Comparison of ENCODE assay signal across 12 mouse cellular contexts in genomic region chr17:31332333-31332732, GRCm38 (mm10). TPM values are rescaled to one million over a fixed set of nuclear protein-coding genes. Genes with fewer than 3 reads are reported as not detected.
DNase-seq lines count a peak whose midpoint lies in the region; ATAC-seq and TF ChIP-seq lines count a peak whose summit lies in the region.
"Had no signal": no experiment of that assay in that cellular context is flagged by ENCODE, and none has a peak within 500 bp of the region (broad histone marks: within the 10 kb centered on the region; RNA-seq: fewer than 3 reads in every experiment).

No protein-coding gene starts in this region.

- H3K36me3 ChIP-seq in lung, embryonic 14.5 days (ENCODE audit: insufficient read depth), result no peaks in the 10 kb centered on the region
- H3K36me3 ChIP-seq in MEL (ENCODE audit: control insufficient read depth in 1 of 2, insufficient read depth in 2 of 2, low read length in 2 of 2), result no peaks in the 10 kb centered on the region
- H3K36me3 ChIP-seq: G1E had no signal

- H3K4me2 ChIP-seq in lung, embryonic 14.5 days, result no peak overlapping the region

- H3K4me3 ChIP-seq in gastrocnemius, adult 2 months, result no peak overlapping the region
- no peak overlapping the region for H3K4me3 ChIP-seq in lung, embryonic 14.5 days (ENCODE audit: low read depth, low read length)
- no peak overlapping the region for H3K4me3 ChIP-seq in MEL (ENCODE audit: control insufficient read depth in 1 of 2, insufficient read depth in 1 of 2, low read depth in 2 of 2, low read length in 2 of 2)

- TF ChIP-seq CTCF in gastrocnemius, adult 2 months (IDR thresholded peaks at IDR 0.05), result peak; percentile 69
- TF ChIP-seq CTCF in lung, embryonic 14.5 days (IDR thresholded peaks at IDR 0.05; ENCODE audit: low read depth), result peak; percentile 53
- peak; percentile 39 to 74 (median 54); a peak in 5 of 6 replicates for TF ChIP-seq CTCF in MEL (IDR thresholded peaks at IDR 0.05 in 2 of 3, conservative IDR thresholded peaks at IDR 0.05 in 1 of 3; ENCODE audit: control insufficient read depth in 1 of 3, insufficient read depth in 1 of 3, low read depth in 2 of 3, low read length in 3 of 3, poor library complexity in 1 of 3, severe bottlenecking in 1 of 3)

- no peak for ATAC-seq in lung, embryonic 14.5 days (ENCODE audit: insufficient read depth)
- ATAC-seq: intestine, embryonic 16.5 days had no signal

- intact Hi-C loops in gastrocnemius, adult 2 months (cut with DNase I), result no loop called here

- TF ChIP-seq EP300 in MEL (IDR thresholded peaks at IDR 0.05; ENCODE audit: low read depth in 1 of 2, low read length in 2 of 2), result no peak

- no peaks in the 10 kb centered on the region for H3K4me1 ChIP-seq in lung, embryonic 14.5 days (ENCODE audit: insufficient read depth)
- H3K4me1 ChIP-seq in MEL (ENCODE audit: control insufficient read depth in 1 of 2, insufficient read depth in 2 of 2, low read length in 2 of 2), result no peaks in the 10 kb centered on the region

- DNase-seq in gastrocnemius, adult 2 months, result no peak
- no peak for DNase-seq in gastrocnemius, postnatal 25 days
- DNase-seq in lung, embryonic 14.5 days, result peak; percentile 60
- DNase-seq in lung, postnatal 25 days (ENCODE audit: low spot score), result no peak
- DNase-seq in MEL (ENCODE audit: low read depth, low spot score), result peak; percentile 71
- DNase-seq in retina, embryonic 14.5 days (ENCODE audit: low spot score), result peak; percentile 50
- no peak for DNase-seq in adrenal gland, postnatal 10 days
- no peak for DNase-seq in layer of hippocampus, adult 8-10 months (ENCODE audit: low spot score in 2 of 2)
- DNase-seq: heart, postnatal 14 days; lung, postnatal 14 days had no signal

- 51% methylated on average over 1 of the region's 1 CpGs for WGBS in lung, embryonic 14.5 days

- no peak overlapping the region for H3K9ac ChIP-seq in lung, embryonic 14.5 days
- H3K9ac ChIP-seq in MEL (ENCODE audit: control insufficient read depth, low read depth, low read length, poor library complexity, severe bottlenecking), result no peak overlapping the region

- no peaks in the 10 kb centered on the region for H3K9me3 ChIP-seq in lung, embryonic 14.5 days (ENCODE audit: low read depth, low read length)
- H3K9me3 ChIP-seq in MEL (replicated peaks; ENCODE audit: insufficient read depth, low read length), result no peaks in the 10 kb centered on the region

- TF ChIP-seq RAD21 in MEL (IDR thresholded peaks at IDR 0.05; ENCODE audit: low read depth, low read length), result peak; percentile 60

- no peak for TF ChIP-seq POLR2A in MEL (IDR thresholded peaks at IDR 0.05; ENCODE audit: control insufficient read depth in 1 of 2, insufficient read depth in 1 of 2, low read depth in 1 of 2, low read length in 2 of 2, poor library complexity in 1 of 2)

- H3K79me2 ChIP-seq in MEL (ENCODE audit: control insufficient read depth, insufficient read depth, low read length, poor library complexity), result no peaks in the 10 kb centered on the region

- no peak overlapping the region for H3K27ac ChIP-seq in gastrocnemius, adult 2 months
- no peak overlapping the region for H3K27ac ChIP-seq in lung, embryonic 14.5 days (ENCODE audit: low read depth)
- no peak overlapping the region for H3K27ac ChIP-seq in MEL (ENCODE audit: control insufficient read depth, low read depth, low read length)

- H3K27me3 ChIP-seq in lung, embryonic 14.5 days (ENCODE audit: insufficient read depth, low read length), result no peaks in the 10 kb centered on the region
- H3K27me3 ChIP-seq in MEL (ENCODE audit: control insufficient read depth in 1 of 2, insufficient read depth in 2 of 2, low read length in 2 of 2), result no peaks in the 10 kb centered on the region

TF ChIP-seq in MEL, 35 proteins besides CTCF, POLR2A, EP300 and RAD21:
- TF ChIP-seq KAT2A (conservative IDR thresholded peaks at IDR 0.05; ENCODE audit: low read depth, low read length), result no peak
- TF ChIP-seq ZNF384 (IDR thresholded peaks at IDR 0.05; ENCODE audit: low read depth, low read length), result peak; percentile 64
- TF ChIP-seq SMC3 (IDR thresholded peaks at IDR 0.05; ENCODE audit: low read depth, low read length), result peak; percentile 55
- no peak for TF ChIP-seq POLR2AphosphoS5 (IDR thresholded peaks at IDR 0.05; ENCODE audit: borderline replicate concordance, low read depth, low read length)
- TF ChIP-seq CHD2 (IDR thresholded peaks at IDR 0.05; ENCODE audit: low read length), result no peak
- TF ChIP-seq MAX (IDR thresholded peaks at IDR 0.05; ENCODE audit: low read length), result no peak
- TF ChIP-seq ZC3H11A (IDR thresholded peaks at IDR 0.05; ENCODE audit: low read depth, low read length), result no peak; the same call in 1 of the 2 replicates
- TF ChIP-seq TBP (IDR thresholded peaks at IDR 0.05; ENCODE audit: low read depth, low read length), result peak; percentile 90
- TF ChIP-seq MYB (IDR thresholded peaks at IDR 0.05; ENCODE audit: low read depth, low read length), result no peak
- TF ChIP-seq USF1 (IDR thresholded peaks at IDR 0.05; ENCODE audit: low read depth, low read length), result no peak
TF ChIP-seq in MEL: peak in this region for 3.

RNA-seq across cellular contexts. Expression of gene Slc37a1, which starts 45.7 kb away (rescaled TPM):
- total RNA-seq in gastrocnemius, adult 2 months (2021), result 1 to 10 TPM; 3.0 to 4.2 TPM
- 1 to 10 TPM; 3.0 to 5.2 TPM for total RNA-seq in gastrocnemius, postnatal 25 days (2021)
- polyA plus RNA-seq in lung, embryonic 14.5 days (2014; fragmentation: Nextera tagmentation; extraction: Ambion mirVana), result 5.9 and 6.9 TPM in 2 replicates
- total RNA-seq in MEL (2012; rRNA removed), result 10.3 and 15.0 TPM in 2 replicates
- 10 to 100 TPM in 1 of 2 experiments, not detected in 1; 14.2 TPM for polyA plus RNA-seq in MEL (2012; ENCODE audit: insufficient read depth in 1 of 2, insufficient read length in 2 of 2, low read depth in 1 of 2, low replicate concordance in 2 of 2, missing spikeins in 1 of 2)
- 10 to 100 TPM in 1 of 2 experiments, 1 to 10 TPM in 1; 4.4 to 10.9 TPM for total RNA-seq in adrenal gland, postnatal 10 days (2021)
- 1 to 10 TPM; 7.3 to 9.3 (median 8.5) TPM for total RNA-seq in layer of hippocampus, adult 8-10 months (2022)
- polyA plus RNA-seq: G1E had no signal

RNA-seq across cellular contexts. Expression of gene Pde9a, which starts 53.7 kb away (rescaled TPM):
- 1 to 10 TPM; 1.8 to 3.3 TPM for total RNA-seq in gastrocnemius, adult 2 months (2021)
- 1 to 10 TPM; 2.4 to 2.8 TPM for total RNA-seq in gastrocnemius, postnatal 25 days (2021)
- 35.8 and 36.7 TPM in 2 replicates for polyA plus RNA-seq in lung, embryonic 14.5 days (2014; fragmentation: Nextera tagmentation; extraction: Ambion mirVana)
- 0.20 TPM in 1 of 2 replicates, not detected in the other for total RNA-seq in MEL (2012; rRNA removed)
- polyA plus RNA-seq in MEL (2012; ENCODE audit: insufficient read depth in 1 of 2, insufficient read length in 2 of 2, low read depth in 1 of 2, low replicate concordance in 2 of 2, missing spikeins in 1 of 2), result under 1 TPM in 1 of 2 experiments, not detected in 1; 0.56 TPM
- total RNA-seq in adrenal gland, postnatal 10 days (2021), result 10 to 100 TPM in 1 of 2 experiments, 1 to 10 TPM in 1; 7.9 to 12.7 TPM
- total RNA-seq in layer of hippocampus, adult 8-10 months (2022), result 10 to 100 TPM; 22.5 to 35.1 (median 28.4) TPM
- polyA plus RNA-seq: G1E had no signal

RNA-seq across cellular contexts. Expression of gene Rsph1, which starts 55.1 kb away (rescaled TPM):
- 10 to 100 TPM in 1 of 2 experiments, 1 to 10 TPM in 1; 4.7 to 17.5 TPM for total RNA-seq in gastrocnemius, adult 2 months (2021)
- total RNA-seq in gastrocnemius, postnatal 25 days (2021), result 10 to 100 TPM in 1 of 2 experiments, 1 to 10 TPM in 1; 8.0 to 10.2 TPM
- 0.78 and 0.86 TPM in 2 replicates for polyA plus RNA-seq in lung, embryonic 14.5 days (2014; fragmentation: Nextera tagmentation; extraction: Ambion mirVana)
- 1.3 and 2.0 TPM in 2 replicates for total RNA-seq in MEL (2012; rRNA removed)
- 1 to 10 TPM in 1 of 2 experiments, not detected in 1; 3.6 TPM for polyA plus RNA-seq in MEL (2012; ENCODE audit: insufficient read depth in 1 of 2, insufficient read length in 2 of 2, low read depth in 1 of 2, low replicate concordance in 2 of 2, missing spikeins in 1 of 2)
- 1 to 10 TPM; 3.5 to 4.6 TPM for total RNA-seq in adrenal gland, postnatal 10 days (2021)
- 10 to 100 TPM; 12.3 to 18.6 (median 15.4) TPM for total RNA-seq in layer of hippocampus, adult 8-10 months (2022)
- total RNA-seq: G1E had no signal
- polyA plus RNA-seq: G1E had no signal

Comparison
In these comparisons a context has a peak if more than half of its experiments do, and no peak if none do; other contexts are left out.
1. DNase-seq: peak in lung, embryonic 14.5 days (single experiment), MEL (single experiment) and retina, embryonic 14.5 days (single experiment); none in gastrocnemius, adult 2 months (single experiment), gastrocnemius, postnatal 25 days (single experiment), lung, postnatal 25 days (single experiment), adrenal gland, postnatal 10 days (single experiment) and layer of hippocampus, adult 8-10 months (0 of 2).
2. Peak in every context shown above with its lines, with median percentiles within 50 percentile points of each other: CTCF ChIP-seq.